Mouse (Mus musculus) gastrocnemius, adult 2 months (tissue): ENCODE measurements around the gene Neurl3. TPM values are rescaled to one million over a fixed set of nuclear protein-coding genes. Genes with fewer than 3 reads are reported as not detected.

Source experiments
- DNase-seq: peaks from one replicate; pipeline ENCODE4 v3.0.0; 2022
- H3K27ac ChIP-seq: fragments of 200-600 bp; 2 replicates; pipeline ENCODE4 v1.8.1; 2022; ENCODE audit warnings: mild to moderate bottlenecking
- H3K4me3 ChIP-seq: fragments of 200-600 bp; 2 replicates; pipeline ENCODE4 v1.8.1; 2022; ENCODE audit warnings: mild to moderate bottlenecking, moderate library complexity
- CTCF ChIP-seq: fragments of 200-600 bp; IDR thresholded peaks from 2 replicates; pipeline ENCODE4 v1.8.1; 2022; ENCODE audit warnings: antibody characterized with exemption, mild to moderate bottlenecking, moderate library complexity
- intact Hi-C: fragments of 180-260 bp; cut with DNase I; formaldehyde crosslinking; loops from one replicate; pipeline ENCODE4 v1.15.1; 2025
- total RNA-seq, 2 experiments: library from RNA; stranded (reverse); gene quantifications; 2 replicates each; pipeline ENCODE4 v1.2.3; 2021

Gene Neurl3
- total RNA-seq, 2 experiments from 2014 or later = 0.41 to 0.59 TPM

DNA sequence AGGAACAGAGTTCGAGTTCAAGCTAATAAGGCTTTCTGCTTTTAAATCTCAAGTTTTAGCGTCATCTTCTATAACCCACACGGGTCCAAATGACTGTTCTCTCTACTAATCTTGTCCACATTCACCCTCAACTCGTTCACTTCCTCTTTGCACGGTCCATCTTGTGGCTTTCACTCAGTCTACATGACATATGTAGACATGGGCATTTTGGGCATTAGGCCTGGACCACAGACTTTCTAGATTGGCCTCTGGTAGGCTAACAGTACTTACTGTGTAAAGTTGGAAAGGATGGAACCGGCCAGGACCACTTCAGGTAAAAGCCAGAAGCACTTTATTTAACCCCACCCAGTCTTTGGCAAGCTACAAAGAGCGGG, 32.6 kb upstream of the Neurl3 start:
- no peak for TF ChIP-seq CTCF
- peak overlapping the region; percentile 84 for H3K4me3 ChIP-seq
- intact Hi-C loops = no loop called here
- H3K27ac ChIP-seq = peak overlapping the region; percentile 98
- DNase-seq = no peak

DNA sequence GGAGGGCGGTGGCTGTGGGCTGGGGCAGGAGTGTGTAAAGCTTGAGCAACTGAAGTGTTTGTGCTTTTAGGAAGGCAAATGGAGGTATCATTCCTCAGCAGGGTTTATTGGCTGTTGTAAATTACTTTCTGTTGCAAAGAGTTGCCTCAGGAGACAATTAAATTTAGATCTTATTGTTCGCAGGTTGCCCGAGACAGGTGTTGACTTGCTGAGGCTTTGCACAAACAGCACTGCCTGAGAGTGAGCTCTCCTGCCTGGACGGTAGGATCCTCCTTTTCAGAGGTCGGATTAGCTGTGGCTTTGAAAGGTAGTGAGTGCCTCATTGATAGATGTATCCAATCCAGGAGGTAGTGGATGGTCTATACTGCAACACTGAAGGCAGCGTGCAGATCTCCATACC, 31.6 kb upstream of the Neurl3 start:
- TF ChIP-seq CTCF = no peak
- Histone ChIP-seq H3K4me3 (no peak overlapping the region), H3K27ac (peak overlapping the region; percentile 93)
- intact Hi-C loops = no loop called here
- DNase-seq = no peak

GRCm38 (mm10) chr1:36304764-36305163, 30.3 kb upstream of the Neurl3 start:
- Histone ChIP-seq H3K27ac (peak overlapping the region; percentile 93), H3K4me3 (peak overlapping the region; percentile 34)
- peak; percentile 79 for DNase-seq
- TF ChIP-seq CTCF = no peak
- intact Hi-C loops = no loop called here

GRCm38 (mm10) chr1:36303381-36304320, 29.2 kb upstream of the Neurl3 start:
- H3K27ac ChIP-seq = peak overlapping the region; percentile 93
- intact Hi-C loops = no loop called here
- no peak for TF ChIP-seq CTCF
- DNase-seq = peak; percentile 93
- peak overlapping the region; percentile 68 for H3K4me3 ChIP-seq

DNA sequence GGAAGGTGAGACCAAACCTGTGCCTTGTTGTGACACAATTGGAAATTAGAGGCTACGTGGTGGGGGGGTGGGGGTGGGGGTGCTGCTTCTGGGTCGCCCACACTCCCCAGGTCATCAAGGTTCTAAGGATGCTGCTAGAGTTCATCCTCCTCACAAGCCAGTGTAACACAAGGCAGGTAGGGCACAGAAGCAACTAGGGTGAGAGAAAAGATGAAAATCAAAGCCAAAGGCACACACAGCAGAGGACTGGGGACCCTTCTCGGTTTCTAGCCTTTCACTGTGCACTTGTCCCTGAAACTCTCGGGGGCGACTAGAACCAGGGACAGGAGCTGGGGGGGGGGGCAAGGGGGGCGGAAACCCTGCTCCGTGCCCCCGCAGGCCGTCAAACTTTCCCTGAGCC, 28.5 kb upstream of the Neurl3 start:
- intact Hi-C loops = no loop called here
- no peak for DNase-seq
- no peak for TF ChIP-seq CTCF
- H3K27ac ChIP-seq = peak overlapping the region; percentile 93
- peak overlapping the region; percentile 68 for H3K4me3 ChIP-seq

DNA sequence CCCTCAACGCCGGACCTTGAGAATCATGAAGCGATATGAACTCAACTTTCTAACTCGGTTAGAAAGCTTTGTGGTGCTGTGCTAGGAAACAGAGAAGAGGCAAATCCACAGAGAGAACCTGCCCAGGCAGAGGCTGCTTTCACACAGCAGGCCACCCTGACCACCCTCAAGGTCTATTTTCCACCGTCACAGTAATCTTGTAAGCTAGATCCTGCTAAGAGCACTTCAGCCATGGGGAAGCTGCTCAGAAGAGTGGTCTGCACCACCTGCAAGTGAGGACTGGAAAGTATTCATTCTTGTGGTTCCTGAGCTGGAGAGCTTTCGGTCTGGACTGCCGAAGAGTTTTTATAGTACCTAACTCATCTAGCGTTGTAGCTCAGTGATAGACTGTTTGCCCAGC, 27.8 kb upstream of the Neurl3 start:
- Histone ChIP-seq H3K27ac (no peak overlapping the region; the same call in 1 of the 2 replicates), H3K4me3 (no peak overlapping the region)
- intact Hi-C loops = no loop called here
- no peak for DNase-seq
- TF ChIP-seq CTCF = no peak

- no peak for TF ChIP-seq CTCF
- intact Hi-C loops = no loop called here
- Histone ChIP-seq H3K4me3 (no peak overlapping the region), H3K27ac (no peak overlapping the region)
- DNase-seq = no peak
Measured at GRCm38 (mm10) chr1:36300486-36300885, 26.0 kb upstream of the Neurl3 start.

DNA sequence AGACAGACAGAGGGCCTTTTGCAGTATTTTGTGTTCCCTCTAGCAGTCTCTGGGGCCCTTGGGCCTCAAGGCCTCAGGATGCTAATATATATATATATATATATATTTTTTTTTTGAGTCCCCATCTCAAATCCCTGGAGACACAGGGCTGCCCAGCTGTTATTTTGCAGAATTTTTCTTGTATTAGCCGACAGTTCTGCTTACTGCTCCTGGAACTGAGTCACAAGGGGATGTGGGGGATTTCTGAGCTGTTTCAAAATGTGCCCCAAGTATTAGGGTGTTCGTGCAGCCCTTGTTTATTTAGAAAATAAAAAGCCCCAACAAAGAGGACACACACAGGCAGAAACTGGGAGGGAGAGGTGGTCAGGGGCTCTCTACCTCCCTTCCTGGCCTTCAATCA, 25.2 kb upstream of the Neurl3 start:
- DNase-seq = no peak
- no peak for TF ChIP-seq CTCF
- no peak overlapping the region for H3K4me3 ChIP-seq
- intact Hi-C loops = no loop called here
- no peak overlapping the region for H3K27ac ChIP-seq

DNA sequence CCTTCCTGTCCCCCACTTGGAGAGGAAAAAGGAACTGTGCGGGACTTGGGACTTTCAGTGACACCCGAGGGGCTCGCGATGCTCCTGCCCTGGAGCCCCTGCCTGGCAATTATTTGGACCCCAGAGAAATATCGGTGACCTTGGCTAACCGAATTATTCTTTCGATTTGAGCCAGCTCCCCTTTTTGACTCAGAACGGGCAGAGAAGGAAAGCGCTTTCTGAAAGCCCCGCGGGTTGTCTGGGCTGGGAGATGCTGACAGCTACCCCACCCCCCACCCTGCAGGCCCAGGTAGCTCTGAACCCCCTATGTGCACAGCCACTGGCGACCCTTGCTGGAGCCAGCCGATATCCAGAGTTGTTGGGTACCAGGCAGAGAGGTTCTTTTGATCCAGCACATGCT, 24.6 kb upstream of the Neurl3 start:
- H3K27ac ChIP-seq = no peak overlapping the region
- no peak for DNase-seq
- intact Hi-C loops = no loop called here
- no peak overlapping the region for H3K4me3 ChIP-seq
- TF ChIP-seq CTCF = no peak

DNA sequence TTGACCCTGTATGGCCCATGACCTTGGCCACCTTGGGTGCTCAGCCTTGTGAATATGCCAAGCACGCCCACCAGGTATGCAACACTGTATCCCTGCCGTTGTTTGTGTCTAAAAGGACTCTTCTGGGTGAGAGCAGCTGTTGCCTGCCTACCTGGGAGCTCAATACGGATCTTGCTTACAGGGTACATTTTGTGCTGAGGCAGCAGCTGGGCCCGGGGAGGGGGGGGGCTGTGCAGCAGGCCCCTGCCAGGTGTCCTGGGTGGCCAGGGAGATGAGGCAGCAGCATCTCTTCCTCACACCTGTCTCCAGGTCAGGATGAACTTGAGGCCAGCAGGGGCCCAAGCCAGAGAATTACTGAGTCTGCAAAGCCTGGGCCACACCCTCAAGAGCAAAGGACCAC, 23.6 kb upstream of the Neurl3 start:
- no peak for TF ChIP-seq CTCF
- Histone ChIP-seq H3K27ac (no peak overlapping the region), H3K4me3 (no peak overlapping the region)
- no peak for DNase-seq
- intact Hi-C loops = no loop called here

DNA sequence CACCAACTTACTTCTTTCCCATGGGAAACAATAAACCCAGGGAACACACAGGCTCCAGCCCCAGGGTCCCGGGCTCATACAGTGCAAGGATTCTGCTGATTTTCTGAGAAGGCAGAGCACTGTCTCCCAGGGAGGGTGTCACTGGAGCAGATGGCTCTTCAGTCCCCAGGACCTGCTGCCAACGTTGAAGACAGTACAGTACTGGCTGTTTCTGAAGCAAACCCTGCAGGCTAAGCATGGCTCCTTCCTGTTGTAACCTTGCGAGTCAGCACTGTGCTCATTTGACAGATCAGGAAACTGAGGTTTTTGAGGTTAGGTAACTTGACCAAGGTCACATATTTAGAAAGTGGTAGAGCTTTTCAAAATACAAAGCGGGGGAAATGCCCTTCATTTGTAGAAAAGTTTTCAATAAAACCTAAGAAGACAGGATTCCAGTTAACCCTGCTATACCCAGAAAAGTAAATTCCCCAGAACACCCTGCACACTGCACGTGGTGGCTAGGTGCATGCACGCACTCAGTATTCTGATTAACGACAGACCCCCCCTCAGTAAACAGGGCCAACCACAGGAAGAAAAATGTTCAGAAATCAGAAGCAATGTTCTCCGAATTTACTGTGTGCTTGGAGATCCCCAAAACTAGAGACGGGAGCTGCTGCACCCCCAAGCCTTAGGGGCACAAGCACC, 22.1 kb upstream of the Neurl3 start:
- TF ChIP-seq CTCF = no peak
- Histone ChIP-seq H3K27ac (no peak overlapping the region), H3K4me3 (no peak overlapping the region)
- DNase-seq = no peak
- intact Hi-C loops = no loop called here

- Histone ChIP-seq H3K27ac (no peak overlapping the region), H3K4me3 (no peak overlapping the region)
- no peak for DNase-seq
- TF ChIP-seq CTCF = no peak
- intact Hi-C loops = no loop called here
Measured at GRCm38 (mm10) chr1:36294402-36294801, 19.9 kb upstream of the Neurl3 start.

DNA sequence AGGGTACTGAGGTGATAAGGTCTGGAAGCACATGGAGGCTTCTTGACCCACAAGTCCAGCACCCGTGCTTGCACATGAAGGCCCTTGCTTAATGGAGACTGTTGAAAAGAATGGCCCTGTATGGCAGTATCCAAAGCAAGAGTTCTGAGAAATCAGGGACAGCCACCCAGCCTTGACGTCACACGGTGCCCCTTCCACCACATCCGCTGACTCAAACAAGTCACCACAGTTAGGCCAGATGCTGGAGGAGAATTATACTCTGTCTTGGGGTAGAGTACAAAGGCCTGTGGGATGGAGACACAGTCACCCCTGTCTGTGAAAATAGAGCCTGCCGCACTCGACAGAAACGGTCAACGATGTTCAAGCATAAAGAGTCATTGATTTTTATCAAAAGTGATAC, 19.0 kb upstream of the Neurl3 start:
- Histone ChIP-seq H3K27ac (no peak overlapping the region), H3K4me3 (no peak overlapping the region)
- intact Hi-C loops = no loop called here
- DNase-seq = no peak
- no peak for TF ChIP-seq CTCF
